Mouse (Mus musculus): Measurements from ENCODE around the gene B3gnt2. TPM values are rescaled to one million over a fixed set of nuclear protein-coding genes. Genes with fewer than 3 reads are reported as not detected.

Gene B3gnt2
- total RNA-seq, 2 experiments from 2014 or later: 4.1 to 4.3 TPM

DNA sequence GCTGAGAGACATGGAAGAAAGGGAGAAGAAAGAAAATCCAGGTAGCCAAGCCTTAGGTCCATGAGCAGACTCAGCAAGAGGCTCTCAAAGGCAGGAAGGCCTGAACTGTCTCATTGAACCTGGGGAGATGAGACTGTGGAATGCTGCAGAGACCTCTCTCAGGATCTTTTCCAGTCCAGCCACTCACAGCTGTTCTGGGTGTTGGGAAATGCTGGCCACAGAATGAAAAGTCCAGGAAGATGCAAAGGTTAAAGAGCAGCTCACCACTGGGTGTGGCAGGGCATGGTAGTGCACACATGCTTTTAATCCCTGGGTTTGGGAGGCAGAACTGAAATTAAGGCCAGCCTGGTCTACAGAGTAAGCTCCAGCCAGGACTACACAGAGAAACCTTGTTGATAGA, 79.6 kb downstream of the B3gnt2 start:
- no peak for DNase-seq
- intact Hi-C loops (cut with DNase I): no loop called here

DNA sequence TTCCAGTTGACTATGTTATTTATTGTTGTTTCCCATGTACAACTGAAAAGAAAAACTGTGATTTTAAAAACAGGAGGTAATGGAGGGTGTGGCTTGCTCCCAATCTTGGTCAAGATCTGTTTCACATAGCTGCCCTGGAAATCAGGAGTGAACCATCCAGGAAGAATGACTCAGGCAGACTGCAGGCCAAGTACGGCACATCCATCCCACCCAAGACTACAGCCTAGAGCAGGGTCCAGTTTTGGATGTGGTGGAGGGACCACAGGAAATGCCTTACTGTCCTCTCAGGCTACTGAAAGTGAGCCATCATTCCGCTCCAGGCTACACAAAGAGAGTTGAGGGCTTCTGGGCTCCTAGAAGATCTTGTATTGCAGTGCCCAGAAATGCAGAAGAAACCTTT, 80.0 kb downstream of the B3gnt2 start:
- intact Hi-C loops (cut with DNase I): no loop called here
- no peak for DNase-seq

DNA sequence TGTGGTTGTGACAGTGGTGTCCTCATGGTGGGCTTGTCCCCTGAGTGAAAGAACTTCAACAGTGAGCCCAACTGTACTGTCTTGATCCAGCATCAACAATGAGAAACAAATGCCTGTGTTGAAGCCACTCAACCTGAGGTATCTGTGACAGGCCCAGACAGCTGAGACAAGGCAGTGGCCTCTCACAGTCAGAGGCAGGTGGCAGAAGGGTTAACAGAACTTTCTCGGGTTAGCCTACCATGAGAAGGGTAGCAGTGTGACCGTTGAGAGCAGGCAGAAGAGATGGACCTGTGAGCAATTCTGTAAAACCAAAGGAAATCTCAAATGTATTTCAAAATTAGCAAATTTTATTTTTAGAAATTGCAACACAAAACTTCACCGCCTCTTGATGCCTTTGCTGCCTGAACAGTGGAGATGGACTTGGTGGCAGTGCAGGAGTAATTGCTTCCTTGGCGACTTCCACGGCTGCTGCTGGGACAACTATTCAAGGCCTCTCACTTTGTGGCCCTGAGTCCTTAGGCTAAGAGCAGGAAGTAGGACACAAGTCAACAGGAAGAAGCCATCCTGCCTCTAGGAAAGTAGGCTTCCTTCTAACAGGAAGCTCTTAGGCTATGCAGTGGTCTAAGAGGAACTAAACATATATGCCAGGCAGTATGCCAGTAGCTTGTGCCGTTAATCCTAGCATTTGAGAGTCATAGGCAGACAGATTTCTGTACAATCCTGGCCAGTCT, 80.8 kb downstream of the B3gnt2 start:
- intact Hi-C loops (cut with DNase I): no loop called here
- DNase-seq: no peak

DNA sequence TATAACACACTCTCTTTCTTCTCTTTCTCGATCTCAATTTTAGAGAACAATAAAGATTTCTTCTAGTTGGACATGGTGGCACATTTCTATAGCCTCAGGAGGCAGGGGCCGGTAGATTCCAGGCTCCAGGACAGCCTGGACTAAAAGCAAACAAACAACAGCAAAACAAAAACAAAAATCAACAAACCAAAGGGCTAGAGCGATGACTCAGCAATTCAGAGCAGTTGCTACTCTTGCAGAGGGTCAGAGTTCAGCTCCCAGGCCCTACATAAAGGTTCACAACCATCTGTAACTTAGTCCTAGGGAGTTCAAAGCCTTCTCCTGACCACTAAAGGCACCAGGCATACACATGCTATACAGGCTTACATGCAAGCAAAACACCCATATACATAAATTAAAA, 82.2 kb downstream of the B3gnt2 start:
- DNase-seq: no peak
- intact Hi-C loops (cut with DNase I): no loop called here

DNA sequence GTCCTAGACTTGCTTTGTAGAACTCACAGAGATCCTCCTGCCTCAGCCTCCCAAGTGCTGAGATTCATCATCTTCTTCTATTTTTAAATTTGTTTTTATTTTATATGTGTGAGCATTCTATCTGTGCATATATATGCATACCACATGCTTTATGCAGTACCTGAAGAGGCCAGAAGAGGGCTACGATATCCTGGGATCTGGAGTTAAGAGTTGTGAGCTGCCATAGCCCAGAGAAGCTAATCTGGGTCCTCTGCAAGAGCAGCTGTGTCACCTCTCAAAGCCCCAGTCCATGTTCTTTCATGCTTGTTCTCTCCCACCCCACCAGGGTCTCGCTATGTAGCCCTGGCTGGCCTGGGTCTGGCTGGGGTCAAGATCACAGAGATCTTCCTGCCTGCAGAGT, 83.2 kb downstream of the B3gnt2 start:
- intact Hi-C loops (cut with DNase I): no loop called here
- no peak for DNase-seq

DNA sequence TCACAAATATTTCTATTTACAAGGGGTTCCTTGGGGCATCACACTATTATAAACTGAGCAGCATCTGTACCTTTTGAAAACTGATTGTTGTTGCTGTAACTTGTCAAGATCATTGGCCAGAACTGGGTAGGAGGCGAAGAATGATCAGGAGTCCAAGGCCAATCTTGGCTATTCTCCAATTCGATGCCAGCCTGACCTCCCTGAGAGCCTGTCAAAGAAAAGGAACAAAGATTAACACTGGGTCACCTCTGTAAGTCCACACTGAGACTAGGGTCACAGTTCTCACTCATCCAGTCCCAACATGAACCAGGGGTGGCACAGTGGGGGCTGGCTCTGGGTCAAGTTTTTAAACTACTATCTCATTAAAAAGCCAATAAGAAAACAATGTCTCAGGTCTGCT, 85.9 kb downstream of the B3gnt2 start:
- no peak for DNase-seq
- intact Hi-C loops (cut with DNase I): no loop called here

DNA sequence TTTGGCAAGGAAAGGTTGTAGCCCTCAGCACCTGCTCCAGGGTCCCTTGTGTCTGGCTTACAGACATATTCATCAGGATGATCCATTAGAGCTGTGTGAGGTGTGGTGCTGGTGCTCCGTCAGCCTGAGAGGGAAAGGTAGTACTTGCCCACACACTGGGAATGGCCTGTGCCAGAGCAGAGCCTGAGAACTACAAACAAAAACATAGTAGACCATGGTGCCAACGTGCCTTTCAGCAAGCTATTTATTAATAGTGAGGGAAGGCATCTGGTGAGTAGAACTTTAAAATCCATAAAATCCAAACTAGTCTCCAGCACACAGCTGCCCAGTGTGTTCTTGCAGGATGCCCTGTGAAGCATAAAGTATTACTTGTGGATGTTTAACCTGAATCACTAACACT, 94.5 kb downstream of the B3gnt2 start:
- no peak for DNase-seq

DNA sequence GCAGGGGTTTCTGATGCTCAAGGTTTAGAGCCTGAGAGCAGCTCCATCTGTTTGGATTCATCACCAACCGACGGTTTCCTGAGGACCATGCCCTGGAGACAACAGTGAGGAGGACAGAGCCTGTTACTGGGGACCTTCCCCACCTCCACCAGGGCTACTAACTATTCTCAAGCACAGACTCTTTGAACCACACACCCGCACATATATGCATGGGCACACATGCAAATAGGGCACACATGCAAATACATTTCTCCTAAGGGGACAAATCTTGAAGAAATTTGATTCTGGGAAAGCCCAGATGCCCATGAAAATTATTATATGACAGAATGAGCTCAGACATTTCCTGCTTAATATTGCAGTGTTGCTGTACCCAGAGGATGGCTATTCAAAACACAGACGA, 95.3 kb downstream of the B3gnt2 start:
- no peak for DNase-seq
- intact Hi-C loops (cut with DNase I): no loop called here

More for the DNA sequence above, 94.5 kb downstream of the B3gnt2 start:
- intact Hi-C loops (cut with DNase I): no loop called here

DNA sequence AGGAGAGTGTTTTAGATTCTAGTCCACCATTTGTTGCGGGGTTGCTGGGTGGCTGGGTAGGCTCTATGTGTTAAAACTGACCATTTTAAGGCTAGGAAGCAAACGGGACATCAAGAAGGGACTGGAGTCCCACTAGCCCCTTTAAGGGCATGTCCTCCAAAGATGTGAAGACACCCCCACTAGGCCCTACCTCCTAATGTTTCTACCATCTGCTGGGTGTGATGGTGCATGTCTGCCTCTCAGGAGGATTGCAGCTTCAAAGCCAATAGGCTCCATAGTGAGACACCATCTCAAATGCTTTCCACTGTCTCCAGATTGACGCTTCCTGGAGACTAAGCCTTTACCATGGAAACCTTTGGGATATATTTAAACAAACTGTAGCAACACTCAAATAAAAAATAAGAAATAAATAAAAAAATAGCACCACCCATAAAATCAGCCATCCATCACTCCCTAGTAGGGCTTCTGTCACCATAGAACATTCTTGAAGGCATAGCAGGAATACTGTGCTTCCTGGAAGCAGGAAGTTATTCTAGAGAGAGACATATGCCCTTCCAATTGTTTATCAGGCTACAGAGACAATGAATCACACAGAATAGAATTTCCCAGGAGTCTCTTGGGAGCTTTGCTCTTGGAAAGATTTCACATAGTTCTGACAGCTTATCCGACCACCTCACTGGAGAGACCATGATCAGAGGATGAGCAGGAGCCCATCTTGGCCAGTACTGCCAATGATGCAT, 97.0 kb downstream of the B3gnt2 start:
- DNase-seq: no peak

DNA sequence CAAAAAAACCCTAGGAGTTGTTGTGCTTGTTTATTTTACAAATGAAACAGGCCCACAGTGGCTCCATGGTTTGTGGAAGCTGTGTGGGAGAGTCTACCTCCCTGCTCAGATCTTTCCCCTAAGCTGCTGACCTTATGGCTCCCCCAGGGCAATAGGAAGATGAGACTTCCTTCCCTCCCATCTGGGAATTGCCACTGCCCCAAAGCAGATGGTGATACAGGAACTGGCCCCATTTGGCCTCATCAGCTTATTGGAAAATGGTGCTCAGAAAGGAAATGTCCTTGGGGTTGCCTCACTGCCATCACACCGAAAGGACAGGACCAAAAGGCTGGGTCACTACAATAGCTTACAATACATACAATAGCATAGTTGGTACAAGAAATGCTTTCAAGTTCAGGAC, 97.7 kb downstream of the B3gnt2 start:
- intact Hi-C loops (cut with DNase I): no loop called here
- peak; percentile 16 for DNase-seq

More for the DNA sequence above, 97.0 kb downstream of the B3gnt2 start:
- intact Hi-C loops (cut with DNase I): no loop called here

DNA sequence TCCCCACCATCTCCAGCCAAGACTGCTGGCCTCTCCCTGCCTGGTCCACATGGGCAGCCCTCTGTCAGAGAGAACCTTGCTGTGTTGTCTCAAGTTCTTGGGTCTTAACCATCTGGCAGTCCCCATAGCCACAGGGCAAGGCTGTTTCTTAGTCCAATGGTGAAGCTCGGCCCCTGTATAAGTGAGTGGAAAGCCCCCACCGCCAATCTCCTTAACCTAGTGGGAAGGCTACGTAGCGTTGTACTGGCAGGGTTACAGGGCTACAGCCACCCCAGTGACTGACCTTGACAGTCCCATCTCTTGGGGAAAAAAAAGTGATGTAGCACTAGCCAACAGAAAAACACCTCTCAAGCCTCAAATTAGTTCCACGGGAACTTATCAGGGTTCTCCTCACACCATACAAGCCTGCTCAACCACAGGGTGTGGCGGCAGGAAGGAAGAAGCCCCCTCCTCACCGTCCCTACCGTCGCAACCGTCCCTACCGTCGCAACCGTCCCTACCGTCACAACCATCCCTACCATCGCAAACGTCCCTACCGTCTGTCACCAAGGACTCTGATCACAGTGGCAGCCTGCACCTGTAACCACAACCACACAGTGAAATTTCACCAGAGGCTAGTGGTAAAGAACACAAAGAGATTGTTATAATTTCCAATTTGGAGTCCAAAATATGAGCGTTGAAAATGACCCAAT, 98.4 kb downstream of the B3gnt2 start:
- intact Hi-C loops (cut with DNase I): no loop called here
- DNase-seq: no peak

DNA sequence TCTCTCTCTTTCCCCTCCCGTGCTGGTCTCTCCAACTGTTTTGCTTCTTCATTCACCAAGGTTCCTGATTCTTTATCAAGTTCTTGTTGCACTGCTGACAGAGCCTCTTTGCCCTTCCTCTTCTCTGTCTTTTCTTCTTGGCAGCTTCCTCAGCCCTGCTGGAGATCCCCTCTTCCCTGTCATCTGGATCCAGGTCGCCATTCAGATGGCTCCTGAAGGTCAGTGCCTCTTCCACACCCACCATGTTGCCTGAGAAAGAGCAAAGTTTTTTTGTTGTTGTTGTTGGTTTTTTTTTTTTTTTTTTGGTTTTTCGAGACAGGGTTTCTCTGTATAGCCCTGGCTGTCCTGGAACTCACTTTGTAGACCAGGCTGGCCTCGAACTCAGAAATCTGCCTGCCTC, 101.0 kb downstream of the B3gnt2 start:
- DNase-seq: no peak
- intact Hi-C loops (cut with DNase I): no loop called here

DNA sequence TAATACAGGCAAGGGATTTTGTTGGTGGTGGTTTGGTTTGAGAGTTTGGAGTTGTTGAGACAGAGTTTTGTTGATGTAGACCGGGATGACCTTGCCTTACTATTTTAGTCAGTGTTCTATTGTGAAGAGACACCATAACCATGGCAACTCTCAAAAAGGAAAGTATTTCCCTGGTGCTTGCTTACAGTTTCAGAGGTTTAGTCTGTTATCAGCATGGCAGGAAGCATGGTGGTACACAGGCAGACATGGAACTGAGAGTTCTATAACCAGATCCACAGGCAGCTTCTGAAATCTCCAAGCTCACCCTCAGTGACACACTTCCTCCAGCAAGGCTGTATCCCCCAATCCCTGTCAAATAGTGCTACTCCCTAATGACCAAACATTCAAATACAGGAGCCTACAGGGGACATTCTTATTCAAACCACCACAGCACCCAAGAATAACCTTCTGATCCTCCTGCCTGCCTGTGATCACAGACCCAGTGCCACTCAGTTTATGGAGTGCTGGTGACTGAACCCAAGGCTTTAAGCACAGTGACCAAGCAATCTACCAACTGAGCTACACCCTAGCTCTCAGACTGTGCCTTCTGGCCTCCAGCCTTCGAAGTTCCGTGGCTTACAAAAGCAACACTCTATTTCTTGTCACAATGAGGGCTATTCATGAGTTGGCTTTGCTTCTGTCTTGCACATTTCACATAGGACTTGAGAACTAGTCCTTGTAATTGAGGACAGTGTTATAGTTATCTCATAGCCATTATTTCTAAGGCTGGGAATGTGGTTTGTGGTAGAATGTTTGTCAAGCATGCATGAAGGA, 104.4 kb downstream of the B3gnt2 start:
- intact Hi-C loops (cut with DNase I): no loop called here
- no peak for DNase-seq

DNA sequence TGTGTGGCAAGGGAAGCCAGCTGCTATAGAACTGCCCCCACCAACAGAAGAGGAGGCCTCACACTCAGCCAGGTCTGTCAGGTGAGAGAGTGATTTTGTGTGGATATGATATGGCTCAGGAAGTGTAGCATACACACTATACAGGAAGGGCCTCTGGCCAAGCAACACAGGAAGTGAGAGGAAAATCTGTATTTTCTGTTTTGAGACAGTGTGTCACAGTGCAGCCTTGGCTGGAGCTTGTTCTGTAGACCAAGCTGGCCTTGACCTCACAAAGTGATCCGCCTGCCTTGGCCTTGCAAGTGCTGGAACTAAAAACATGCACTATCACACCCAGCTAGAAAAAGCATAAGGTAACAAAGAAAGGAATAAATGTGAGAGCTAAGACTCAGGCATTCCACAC, 105.6 kb downstream of the B3gnt2 start:
- intact Hi-C loops (cut with DNase I): no loop called here
- no peak for DNase-seq

DNA sequence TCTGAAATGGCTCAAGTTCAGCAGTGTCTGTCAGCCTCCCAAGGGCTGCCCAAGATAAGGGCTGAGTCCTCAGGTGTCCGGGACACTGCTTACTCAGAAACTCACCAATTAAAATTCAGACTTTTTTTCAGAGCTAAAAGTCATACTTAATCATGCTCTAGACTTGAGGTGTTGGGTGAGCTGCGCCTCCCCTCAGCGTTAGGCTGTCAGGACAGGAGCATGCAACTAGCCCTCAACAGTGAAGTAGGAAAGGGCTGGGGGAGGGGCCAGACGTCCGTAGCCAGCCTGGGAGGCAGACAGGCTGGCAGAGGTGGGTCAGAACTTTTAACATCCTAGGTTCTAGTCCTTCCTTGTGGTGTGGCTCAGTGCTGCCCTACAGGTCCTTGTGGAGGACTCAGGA, 108.2 kb downstream of the B3gnt2 start:
- intact Hi-C loops (cut with DNase I): no loop called here
- DNase-seq: no peak

DNA sequence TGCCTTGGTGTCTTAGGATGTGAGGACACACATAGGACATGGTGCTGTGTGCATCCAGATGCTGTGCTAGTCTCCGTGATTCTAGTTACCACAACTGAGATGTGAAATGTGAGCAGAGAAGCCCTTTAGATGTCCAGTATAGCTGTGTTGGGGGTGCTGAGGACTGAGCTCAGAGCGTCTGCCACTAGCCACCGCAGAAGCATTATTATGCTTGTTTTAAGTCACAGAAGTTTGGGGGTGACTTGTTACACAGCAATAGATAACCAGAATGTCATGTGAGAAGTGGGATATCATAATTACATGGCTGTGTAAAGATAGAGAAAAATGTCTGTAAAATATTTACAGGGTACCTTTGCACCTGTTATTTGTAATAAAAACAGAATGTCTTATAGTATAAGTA, 109.2 kb downstream of the B3gnt2 start:
- intact Hi-C loops (cut with DNase I): no loop called here
- DNase-seq: no peak

DNA sequence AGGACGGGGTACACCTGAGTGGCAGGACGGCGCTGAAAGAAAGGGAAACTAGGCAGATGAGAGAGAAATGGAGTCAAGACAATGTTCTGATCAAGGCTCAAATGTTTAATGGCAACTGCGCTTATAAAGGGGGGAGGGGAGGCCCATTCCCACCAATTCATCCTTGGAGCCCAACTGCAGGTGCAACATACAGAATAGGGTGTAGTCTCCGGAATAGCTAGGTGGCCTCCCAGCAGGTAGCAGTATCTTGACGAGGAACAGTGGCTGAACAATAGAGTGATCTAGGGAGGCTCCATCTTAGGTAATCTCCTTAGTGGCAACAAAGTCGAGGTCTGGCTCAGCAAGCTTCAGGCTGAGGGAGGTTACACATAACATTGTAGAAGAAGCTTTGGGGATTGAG, 113.4 kb downstream of the B3gnt2 start:
- no peak for DNase-seq
- intact Hi-C loops (cut with DNase I): no loop called here

DNA sequence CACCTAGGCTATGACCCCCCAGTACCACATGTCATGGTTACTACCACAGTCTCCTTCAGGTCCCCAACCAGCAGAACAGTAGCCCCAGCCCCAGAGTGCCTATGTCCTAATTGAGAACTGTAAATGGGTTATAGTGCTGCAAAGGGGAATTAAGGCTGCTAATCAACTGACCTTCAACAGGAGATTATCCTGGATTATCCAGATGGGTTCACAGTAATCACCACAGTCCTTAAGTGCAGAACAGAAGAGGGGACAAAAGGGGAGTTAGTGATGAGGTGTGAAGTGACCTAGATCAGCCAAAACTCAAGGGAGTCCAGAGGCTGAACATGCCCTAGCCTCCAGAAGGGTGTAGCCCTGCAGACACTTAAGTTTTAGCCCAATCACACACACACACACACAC, 115.4 kb downstream of the B3gnt2 start:
- intact Hi-C loops (cut with DNase I): no loop called here
- DNase-seq: no peak

DNA sequence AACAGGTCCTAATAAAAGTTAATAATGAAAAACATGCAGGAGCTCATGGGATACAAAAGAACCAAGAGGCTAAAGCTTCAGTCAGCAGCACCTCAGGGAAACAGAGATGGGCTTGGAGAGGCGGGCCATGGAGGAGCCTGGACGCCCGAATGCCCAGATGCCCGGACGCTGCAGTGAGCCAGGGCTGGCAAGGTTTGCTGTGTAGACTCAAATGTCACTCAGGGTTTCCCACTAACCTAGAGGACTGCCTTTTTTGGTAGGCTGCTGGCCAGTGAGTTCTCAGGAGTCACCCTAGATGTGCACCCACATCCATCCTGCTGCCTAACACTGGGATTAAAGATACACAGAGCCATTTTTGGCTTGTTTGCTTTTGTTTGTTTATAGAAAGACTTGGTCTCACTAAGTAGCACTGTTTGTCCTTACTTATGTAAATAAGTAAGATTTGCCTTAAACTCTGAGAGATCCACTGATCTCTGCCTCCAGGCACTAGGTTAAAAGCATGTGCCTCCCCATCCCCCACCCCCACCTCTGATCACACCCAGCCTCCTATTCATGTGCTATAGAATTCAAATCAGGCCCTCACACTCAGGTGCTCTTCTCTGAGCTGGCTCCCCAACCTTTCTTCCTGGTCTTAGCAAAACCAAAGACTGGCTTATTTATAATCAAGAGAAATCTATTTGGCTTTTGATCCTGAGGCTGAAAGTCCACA, 117.0 kb downstream of the B3gnt2 start:
- intact Hi-C loops (cut with DNase I): no loop called here
- no peak for DNase-seq

DNA sequence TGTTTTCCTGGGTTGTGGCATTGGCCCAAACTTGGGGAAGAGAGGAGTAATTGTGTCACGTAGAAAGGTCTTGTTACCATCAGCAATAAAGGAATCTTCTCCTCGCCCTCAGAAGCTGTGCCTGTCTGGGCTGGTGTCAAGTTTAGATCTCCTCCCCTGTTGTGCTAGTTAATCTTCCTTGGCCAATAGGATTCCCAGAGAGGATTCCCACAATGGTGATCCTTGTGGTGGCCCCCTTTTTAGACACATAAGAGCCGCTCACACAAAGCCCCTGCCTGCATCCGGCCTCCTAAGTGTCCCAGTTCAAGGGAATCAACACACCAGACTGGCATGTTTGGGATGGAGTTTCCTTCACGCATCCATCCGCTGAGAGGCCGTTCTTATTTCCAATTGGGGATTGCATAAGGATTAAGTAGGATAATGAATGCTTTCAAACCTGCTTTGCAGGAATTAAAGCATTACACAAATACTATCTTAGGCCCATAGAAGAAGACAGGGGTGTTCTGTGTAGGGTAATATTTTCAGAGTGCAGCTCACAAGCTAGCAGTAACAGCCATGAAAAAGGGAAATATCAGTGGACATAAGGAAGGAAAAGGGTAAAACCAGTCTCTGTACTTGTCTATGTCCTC, 118.6 kb downstream of the B3gnt2 start:
- no peak for DNase-seq
- intact Hi-C loops (cut with DNase I): no loop called here
